Mouse (Mus musculus) testis, adult 2 months (tissue): ENCODE results near the gene Chst1.

ENCODE experiments used
- CTCF ChIP-seq: fragments of 200-500 bp; IDR thresholded peaks from 2 replicates; pipeline ENCODE4 v1.5.1; 2012; ENCODE audit warnings: low read depth, mild to moderate bottlenecking, inconsistent platforms, low read length, moderate library complexity; ENCODE audit not compliant: control insufficient read depth, insufficient read depth, insufficient replicate concordance
- POLR2A ChIP-seq: fragments of 200-500 bp; IDR thresholded peaks from 2 replicates; pipeline ENCODE4 v1.6.1; 2012; ENCODE audit warnings: low read depth, mild to moderate bottlenecking, inconsistent platforms, low read length, moderate library complexity; ENCODE audit not compliant: control insufficient read depth

GRCm38 (mm10) chr2:92604565-92604964 lies 5.1 kb downstream of the Chst1 start:
- TF ChIP-seq CTCF (no peak), POLR2A (no peak)
